Mouse (Mus musculus): ENCODE measurements around the gene Prkar2a.

Gene Prkar2a

DNA sequence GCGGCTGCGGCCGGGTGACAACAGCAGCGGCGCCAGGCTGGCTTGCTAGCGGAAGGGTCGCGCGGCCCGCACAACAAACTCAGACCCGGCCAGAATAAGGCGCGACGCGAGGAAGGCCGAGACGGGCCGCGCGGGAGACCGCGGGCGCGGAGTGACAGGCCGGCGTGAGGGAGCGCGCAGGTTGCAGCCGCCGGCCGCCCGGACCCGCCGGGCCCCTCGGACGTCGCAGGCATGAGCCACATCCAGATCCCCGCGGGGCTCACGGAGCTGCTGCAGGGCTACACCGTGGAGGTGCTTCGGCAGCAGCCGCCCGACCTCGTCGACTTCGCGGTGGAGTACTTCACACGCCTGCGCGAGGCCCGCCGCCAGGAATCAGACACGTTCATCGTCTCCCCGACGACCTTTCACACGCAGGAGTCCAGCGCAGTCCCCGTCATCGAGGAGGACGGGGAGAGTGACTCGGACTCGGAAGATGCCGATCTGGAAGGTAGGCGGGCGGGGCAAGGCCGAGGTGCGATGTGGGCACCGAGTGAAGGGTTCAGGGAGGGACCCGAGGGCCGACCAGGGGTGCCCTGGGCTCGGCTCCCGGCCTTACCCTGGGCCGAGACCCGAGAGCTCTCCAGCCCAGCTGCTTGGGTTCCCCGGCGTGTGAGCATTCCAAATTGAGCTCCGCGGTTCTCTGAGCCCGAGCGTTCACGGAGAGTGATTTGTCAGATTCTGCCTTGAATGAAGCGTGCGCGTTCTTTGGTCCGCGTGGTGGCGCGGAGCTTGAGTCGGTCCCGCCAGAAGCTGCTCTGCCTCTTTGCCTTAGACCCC is 3.3 kb downstream of the Prkar2a start:
- DNase-seq: peak; percentile 76

DNA sequence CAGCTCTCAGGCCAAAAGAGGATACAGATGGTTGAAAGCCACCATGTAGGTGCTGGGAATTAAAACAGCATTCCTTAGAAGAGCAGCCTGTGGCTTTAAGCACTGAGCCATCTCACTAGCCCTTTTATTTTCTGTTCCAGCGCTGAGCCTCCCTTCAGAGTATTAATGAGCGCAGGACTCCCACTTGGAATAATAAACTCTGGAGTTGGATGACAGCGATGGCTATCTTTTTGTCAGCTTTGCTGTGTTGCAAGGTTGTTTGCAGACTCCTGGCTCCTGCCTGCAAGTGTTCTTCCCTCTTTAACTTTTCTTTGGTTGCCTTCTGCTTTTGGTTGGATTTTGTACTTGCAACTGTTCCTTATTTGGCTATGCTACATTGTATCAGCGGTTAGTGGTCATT is 4.8 kb downstream of the Prkar2a start:
- no peak for DNase-seq

DNA sequence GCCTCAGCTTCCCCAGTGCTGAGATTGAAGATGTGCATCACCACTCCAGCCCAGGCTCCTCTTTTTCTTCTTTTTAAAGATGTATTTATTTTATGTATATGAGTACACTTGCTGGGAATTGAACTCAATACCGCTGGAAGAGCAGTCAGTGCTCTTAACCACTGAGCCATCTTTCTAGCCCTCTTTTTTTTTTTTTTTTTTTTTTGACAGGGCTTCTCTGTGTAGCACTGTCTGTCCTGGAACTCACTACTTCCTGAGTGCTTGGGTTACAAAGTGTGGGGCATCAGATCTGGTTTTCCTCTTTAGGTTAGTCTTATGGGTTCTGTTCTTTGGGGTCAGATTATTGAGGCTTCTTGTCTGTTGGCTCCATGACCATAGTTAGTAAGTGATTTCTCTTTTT is 5.4 kb downstream of the Prkar2a start:
- no peak for DNase-seq

DNA sequence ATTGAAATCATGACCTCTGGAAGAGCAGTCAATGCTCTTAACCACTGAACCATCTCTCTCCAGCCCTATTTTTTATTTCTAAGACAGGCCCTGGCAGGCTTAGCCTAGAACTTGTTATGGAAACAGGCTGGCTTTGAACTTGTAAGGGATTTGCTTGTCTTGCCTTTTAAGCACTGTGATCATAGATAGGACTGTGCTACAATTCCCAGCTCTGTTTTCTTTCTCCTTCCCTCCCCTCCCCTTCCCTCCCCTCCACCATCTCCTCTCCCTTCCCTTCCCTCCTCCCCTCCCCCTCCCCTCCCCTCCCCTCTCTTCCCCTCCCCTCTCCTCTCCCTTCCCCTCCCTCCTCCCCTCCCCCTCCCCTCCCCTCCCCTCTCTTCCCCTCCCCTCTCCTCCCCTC is 13.4 kb downstream of the Prkar2a start:
- no peak for DNase-seq

DNA sequence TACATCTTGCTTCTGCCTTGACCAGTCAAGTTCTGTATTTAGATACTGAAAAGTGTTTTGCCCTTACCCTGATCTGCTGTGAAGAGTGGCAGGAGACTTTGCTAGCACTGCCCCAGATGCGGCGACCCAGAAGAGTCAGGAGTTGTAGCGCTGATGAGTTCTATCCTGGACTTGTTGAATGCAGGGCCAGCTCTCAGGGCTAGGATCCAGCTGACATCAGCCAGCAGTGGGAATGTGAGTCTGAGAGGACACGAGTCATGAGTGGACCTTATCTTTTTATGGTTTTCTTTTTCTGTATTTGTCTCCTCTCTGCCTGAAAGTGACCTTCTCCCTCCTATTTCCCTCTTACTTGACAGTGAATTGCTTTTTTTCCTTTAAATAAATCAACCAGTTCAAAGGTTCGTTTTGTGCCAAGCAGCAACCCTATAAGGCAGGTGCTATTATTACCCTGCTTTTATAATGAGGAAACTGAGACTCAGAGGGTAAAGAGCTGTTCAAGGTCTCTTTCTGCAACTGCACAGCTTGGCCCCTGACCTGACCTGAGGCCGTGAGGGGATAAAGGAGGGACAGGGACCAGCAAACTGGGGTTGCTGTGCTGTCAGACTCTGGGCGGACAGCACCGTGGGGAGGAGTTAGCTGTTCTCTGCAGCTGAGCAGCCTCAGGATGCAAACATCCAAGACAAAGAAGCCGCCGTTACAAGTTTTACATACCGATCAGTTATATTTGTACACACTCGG is 14.4 kb downstream of the Prkar2a start:
- DNase-seq: no peak

DNA sequence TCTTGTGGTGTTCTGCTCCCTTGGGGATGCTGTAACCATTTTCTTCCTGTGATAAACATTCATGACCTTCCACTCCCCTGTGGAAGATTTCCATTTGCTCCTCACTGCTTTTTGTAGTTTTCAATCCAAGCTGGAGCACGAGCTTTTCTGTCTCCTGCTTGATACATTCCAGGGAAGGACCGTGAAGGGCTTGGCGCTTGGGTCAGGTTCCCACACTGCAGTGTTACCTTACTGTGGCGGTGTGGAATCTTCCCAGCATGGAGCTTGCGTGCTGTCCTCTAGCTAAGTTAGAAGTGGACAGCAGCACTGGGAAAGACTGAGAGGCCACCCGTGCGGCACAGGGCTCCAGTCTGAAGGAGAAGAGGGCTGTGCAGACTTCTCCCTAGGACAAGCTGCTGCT is 15.5 kb downstream of the Prkar2a start:
- DNase-seq: no peak

DNA sequence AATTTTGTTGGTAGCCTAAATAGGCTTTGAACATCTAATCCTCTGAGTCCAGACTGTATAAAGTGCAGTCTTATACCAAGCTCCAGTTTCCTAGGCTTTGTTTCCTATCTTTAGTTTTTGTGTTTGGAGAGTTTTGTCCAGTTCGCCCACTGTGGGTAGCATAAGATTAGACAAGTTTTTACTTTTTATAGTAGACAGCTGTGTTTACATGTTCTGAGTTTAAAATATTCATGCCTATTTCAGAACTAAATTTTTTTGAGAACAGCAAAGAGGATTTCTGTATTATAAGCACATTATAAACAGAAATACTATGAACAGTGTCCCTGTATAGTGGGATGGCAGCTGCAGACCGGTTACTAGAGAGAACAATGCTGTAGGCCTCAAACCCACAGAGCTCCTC is 18.1 kb downstream of the Prkar2a start:
- DNase-seq: no peak

DNA sequence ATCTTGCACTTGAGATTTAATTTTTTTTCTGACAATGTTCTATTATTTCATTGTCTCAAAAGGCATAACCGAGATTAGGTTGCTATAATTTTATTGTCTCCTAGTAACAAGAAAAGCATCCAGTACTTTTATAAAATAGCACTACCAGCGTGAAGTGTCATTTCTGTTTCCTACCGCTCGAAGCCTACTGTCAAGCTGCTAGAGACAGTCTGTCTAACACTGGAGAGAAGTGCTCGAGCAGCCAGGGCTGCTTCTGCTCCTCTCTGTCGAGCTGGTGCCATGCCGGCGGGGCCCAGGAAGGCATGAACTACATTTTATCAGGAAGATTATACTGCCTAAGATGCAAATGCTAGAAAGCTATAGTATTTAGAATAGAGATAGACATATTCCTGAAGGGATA is 19.7 kb downstream of the Prkar2a start:
- DNase-seq: no peak

DNA sequence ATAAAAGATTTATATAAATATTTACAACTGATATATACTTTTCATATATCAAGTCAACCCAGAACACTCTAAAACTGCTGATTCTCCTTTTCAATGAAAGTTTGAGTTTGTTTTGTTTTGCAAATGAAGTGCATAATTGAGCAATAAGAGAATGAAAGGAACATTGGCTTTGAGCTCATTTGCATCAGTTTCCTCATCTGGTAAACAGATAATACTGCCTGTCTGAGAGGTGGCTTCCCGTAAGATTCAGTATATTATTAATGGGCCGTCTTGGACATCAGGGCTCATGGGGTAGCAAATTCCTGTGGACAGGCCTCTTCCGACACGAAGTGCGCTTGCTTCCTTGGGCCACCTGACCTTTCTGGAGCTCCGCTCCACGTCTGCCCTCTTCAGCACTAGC is 21.7 kb downstream of the Prkar2a start:
- DNase-seq: no peak

DNA sequence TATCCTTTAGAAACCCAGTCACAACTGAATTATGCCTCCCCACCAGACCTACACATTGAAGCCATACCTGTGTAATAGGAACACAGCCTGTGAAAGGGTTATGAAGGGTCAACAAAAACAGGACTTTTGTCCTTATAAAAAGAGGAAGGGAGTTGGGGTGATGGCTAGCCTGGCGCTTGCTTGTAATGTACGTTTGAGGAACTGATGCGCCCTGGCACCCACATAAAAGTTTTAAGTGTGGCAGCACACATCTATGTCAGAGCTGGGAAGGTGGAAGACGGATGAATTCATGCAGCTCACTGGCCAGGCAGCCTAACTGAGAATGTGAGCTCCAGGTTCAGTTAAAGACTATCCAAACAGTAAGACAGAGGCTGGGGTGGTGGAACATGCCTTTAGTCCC is 27.1 kb downstream of the Prkar2a start:
- no peak for DNase-seq

DNA sequence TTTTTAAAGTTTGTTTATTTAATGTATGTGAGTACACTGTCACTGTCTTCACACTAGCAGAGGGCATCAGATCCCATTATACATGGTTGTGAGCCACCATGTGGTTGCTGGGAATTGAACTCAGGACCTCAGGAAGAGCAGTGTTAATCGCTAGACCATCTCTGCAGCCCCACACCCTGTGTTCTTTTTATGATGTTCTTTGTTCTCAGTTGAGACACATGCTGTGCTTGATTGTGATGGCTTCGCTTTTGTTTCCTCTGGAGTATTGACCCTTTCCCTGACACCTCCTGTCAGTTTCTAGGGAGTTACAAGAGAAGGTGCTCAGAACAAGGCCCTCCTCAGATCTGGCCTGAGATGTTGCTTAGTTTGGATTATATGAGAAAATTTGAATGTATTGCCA is 34.6 kb downstream of the Prkar2a start:
- no peak for DNase-seq

DNA sequence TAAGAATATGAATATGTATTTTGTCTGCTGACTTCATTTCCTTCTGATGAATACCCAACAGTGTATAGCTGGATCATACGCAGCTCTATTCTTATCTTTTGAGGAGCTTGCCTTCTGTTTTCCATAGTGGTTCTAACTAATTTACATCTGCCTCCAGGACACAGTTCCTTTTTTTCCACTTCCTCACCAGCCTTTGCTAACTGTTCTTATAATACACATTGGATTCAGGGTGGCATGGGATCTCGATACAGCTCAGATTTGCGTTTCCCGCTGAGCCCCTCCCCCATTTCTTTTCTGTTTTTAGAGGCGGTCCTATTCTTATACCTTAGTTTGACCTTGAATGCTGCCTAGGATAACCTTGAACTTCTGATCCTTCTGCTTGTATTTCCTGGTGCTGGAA is 37.0 kb downstream of the Prkar2a start:
- no peak for DNase-seq

DNA sequence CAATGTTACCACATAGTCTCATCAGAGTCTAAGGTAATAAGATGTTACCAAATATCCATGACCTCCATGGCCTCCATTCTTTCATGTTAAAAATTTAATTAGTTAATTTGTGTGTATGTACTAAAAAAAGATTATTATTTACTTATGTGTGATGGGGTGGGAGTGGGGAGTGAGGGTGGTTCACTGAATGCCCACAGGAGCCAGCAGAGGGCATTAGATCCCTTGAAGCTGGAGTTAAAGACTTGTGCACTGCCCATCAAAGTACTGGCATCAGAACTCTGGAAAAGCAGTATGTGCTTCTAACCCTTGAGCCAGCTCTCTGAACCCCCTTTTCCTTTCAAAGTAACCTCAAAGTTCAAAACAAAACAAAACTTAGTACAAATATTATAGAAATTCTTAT is 39.9 kb downstream of the Prkar2a start:
- DNase-seq: no peak

DNA sequence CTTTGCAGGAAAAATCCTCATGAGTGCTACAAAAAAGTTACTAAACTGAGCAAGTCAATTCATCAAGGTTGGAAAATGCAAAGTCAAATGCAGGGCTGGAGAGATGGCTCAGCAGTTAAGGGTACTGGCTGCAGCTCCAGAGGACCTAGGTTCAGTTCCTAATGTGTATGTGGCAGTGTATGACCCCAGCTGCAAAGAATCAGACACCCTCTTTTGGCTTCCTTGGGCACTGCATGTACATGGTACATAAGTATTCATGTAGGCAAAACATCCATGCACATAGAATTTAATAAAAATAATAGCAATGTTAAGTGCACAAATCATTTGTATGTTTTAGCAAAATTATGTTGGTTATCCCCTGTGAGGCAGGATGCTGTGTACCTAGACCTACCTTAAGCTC is 43.3 kb downstream of the Prkar2a start:
- no peak for DNase-seq

DNA sequence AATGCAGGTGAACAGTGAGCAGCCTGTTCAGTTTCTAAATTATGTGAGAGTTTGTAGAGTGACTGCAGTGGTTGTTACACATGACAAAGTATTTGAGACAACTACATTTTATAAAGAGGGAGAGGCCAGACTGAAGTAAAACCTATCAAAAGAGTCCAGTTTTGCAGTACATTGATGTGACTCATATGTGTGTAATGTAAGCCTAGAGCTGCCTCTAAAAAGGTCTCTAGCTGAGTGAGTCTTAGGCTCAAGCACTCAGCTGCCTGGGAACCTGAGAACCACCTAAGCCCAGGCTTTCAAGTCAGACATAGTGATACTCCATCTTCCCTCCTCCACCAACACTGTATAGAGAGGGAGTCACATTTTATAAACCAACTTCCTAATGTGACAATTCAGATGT is 45.5 kb downstream of the Prkar2a start:
- no peak for DNase-seq

DNA sequence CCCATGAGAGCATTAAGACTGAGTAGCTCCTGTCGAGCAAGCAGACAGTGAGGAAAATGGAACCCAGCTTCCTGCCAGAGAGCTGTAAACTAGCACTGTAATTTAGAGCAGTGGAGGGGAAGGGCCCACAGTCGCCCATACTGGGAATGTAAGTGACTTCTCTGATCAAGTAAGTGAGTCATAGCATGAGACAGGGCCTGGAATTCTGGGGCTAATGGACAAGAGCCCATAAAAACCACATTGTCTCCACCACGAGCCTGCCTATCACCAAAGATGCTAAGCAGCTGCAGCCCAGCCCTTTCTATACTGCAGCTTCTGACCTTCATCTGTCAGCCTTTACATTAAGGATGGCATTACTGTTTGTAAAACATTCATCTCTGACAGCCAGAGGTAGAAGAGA is 50.1 kb downstream of the Prkar2a start:
- no peak for DNase-seq

DNA sequence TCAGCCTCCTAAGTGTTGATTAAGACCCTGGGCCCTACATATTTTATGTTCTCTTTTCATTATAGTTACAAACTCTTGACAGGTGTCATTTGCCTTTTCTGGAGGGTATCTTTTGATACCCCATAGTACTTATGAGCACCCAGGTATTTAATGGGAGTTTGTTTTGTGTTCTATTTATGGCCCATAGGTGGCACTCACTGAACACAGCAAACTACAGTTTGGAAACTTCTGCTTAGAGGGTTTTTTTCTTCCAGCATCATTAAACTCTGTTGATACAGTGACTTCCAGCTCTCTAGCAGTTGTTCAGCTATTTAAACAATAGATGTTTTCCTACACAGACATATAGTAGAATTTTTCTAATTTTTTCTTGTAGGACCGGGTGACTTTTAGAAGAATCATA is 50.9 kb downstream of the Prkar2a start:
- DNase-seq: no peak

DNA sequence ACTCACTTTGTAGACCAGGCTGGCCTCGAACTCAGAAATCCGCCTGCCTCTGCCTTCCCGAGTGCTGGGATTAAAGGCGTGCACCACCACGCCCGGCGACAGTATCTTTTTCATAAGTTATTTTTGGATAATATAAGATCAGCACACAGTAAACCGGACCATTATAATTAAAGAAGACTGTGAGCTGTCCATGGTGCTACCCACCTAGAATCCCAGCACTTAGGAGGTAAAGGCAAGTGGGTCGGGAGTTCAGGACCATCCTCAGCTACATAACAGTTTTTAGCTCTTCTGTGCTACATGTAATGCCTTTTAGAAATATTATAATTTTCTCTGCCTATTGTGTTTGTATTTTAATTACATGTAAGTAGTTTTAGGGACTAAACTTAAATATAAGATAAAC is 52.9 kb downstream of the Prkar2a start:
- no peak for DNase-seq

DNA sequence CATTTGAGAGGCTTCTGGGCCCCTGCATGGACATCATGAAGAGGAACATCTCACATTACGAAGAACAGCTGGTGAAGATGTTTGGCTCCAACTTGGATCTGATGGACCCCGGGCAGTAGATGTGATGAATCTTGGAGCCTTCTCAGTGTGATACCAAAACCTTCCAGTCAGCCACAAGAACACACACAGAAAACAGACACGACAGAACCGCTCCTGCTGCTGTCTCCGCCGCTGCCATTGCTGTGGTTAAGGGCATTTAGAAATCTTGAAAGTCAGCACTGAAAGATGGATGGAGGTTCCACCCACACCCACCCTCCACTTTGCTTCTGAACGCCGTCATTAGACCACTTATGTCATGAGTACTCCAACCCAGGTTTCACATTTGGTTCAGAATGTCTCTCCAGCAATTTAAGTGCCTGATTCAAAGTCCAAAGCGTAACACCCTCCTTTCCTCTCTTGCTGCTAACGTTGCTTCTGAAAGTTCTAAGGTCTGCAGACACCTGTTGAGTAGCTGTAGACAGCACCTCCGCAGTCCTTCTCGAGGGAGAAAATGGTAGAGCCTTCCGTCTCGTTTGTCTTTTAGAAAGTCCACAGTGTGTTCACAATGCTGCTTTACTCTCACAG is 57.9 kb downstream of the Prkar2a start:
- no peak for DNase-seq

DNA sequence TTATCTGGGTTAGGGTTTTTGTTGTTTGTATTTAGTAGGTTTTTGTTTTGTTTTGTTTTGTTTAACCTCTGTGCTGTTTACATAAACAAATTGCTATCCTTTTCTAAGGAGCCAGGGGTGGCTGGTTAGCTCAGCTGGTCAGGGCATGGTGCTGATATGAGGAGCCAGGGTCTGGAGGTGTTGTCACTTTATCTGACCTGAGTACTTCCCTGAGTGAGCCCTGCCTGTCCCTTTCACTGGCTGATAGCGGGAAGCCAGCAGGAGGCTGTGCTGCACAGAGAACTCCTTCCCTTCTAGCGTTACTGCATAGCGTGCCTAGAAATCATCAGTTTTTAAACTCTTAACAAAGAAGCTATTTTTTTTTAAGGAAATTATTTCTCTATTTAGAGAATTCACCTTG is 58.6 kb downstream of the Prkar2a start:
- DNase-seq: no peak

DNA sequence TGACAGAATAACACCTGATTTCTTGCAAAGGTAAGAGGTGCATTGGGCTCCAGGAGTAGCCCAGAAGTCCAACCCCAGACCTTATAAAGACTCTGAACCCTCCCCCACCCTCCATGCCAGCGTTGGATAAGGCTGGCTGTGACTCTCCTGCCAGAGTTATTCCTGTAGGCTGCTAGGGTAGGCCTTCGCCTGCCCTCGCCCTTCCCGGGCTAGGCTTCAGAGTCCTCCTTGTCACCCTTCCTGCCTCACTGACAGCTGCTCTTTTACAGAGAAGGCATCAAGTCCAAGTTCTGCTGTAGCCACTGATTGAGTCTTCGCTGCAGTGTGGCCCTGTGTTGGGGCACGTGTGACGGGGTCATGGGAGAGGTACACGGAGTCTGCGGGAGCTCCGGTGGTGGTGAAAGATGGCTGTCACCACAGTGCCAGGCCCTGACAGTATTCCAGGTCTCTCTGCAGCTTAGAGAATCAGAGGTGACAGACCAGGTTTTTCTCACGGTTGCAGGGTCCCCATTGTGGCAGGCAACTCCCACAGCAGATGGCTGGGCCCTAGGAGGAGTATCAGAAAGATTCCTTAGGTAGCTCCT is 59.6 kb downstream of the Prkar2a start:
- no peak for DNase-seq

DNA sequence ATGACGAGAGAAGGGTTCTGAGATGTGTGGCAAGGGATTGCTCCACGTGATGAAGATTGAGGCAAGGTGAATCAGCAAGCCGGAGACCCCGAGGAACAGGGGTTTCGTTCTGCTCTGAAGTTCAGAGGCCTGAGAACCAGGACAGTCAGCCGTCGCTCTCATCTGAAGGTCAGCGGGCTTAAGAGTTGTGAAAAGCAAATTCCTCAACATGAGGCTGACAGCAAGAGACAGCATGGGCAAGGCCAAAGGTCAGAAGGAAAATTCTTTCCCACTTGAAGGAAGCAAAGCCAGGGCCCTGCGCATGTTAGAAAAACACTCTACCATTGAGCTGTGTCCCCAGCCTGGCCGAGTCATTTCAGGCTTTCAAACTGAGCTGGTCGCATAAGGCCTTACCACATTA is 61.5 kb downstream of the Prkar2a start:
- peak; percentile 35 for DNase-seq

DNA sequence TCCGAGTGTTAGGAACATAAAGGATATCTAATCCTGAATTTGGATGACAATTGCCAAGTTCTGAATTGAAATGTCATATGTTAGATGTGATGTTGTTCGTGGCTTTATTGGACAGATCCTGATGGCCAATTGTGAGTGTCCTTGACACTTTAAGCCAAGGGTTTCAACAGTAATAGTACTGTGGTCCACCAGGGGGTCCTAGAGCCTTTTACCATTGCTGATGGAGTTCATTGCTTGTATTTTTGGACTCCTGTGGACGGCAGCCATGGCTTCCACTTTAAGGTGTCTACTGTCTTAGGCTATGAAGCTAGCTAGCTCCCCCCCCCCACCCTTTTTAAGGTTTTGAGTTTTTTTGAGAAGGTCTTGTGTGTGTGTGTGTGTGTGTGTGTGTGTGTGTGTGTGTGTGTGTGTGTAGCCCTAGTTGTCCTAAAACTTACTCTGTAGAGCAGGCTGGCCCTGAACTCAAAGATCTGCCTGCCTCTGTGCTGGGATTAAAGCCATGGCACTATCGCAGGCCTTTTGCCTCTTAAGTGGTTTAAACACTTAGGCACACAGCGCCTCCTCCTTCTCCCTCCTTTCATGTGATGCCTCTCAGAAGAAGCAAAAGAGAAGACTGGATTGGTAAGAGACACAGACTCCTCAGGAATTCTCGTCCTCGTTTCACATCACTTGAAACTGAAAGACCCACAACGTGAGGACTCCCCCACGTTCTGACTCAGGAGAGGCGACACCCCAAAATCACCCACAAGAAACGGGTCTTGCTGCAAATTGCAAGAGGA is 63.2 kb downstream of the Prkar2a start:
- no peak for DNase-seq

Measured in kidney, postnatal 10 days (tissue).